In genomic region chr6:37326603-37326955, GRCm38 (mm10) we compare ENCODE assay signal across 9 mouse cellular contexts. TPM values are rescaled to one million over a fixed set of nuclear protein-coding genes. Genes with fewer than 3 reads are reported as not detected.
DNase-seq lines count a peak whose midpoint lies in the region; ATAC-seq lines count a peak whose summit lies in the region.
"Had no signal": no experiment of that assay in that cellular context is flagged by ENCODE, and none has a peak within 500 bp of the region (broad histone marks: within the 10 kb centered on the region; RNA-seq: fewer than 3 reads in every experiment).

No protein-coding gene starts in this region.

- peaks cover 5% of the 10 kb centered on the region; the same call in 1 of the 2 replicates for H3K36me3 ChIP-seq in heart, embryonic 15.5 days
- H3K36me3 ChIP-seq in limb, embryonic 10.5 days: peaks cover 5% of the 10 kb centered on the region

- WGBS in heart, embryonic 15.5 days: 28% methylated on average over 8 of the region's 8 CpGs
- WGBS in limb, embryonic 10.5 days: 74% methylated on average over 8 of the region's 8 CpGs

- peak overlapping the region; percentile 49; the same call in 1 of the 2 replicates for H3K27ac ChIP-seq in heart, embryonic 15.5 days
- H3K27ac ChIP-seq in limb, embryonic 10.5 days: peak overlapping the region; percentile 19; the same call in 1 of the 2 replicates

- no peak overlapping the region for H3K4me3 ChIP-seq in heart, embryonic 15.5 days
- no peak overlapping the region for H3K4me3 ChIP-seq in limb, embryonic 10.5 days

- H3K27me3 ChIP-seq in heart, embryonic 15.5 days: no peaks in the 10 kb centered on the region
- no peaks in the 10 kb centered on the region for H3K27me3 ChIP-seq in limb, embryonic 10.5 days (ENCODE audit: low read depth, poor library complexity, severe bottlenecking)

- H3K9ac ChIP-seq in heart, embryonic 15.5 days: 0 out of 2 replicates have a peak overlapping the region, but pooled peaks have one; percentile 1

- no peaks in the 10 kb centered on the region for H3K9me3 ChIP-seq in heart, embryonic 15.5 days (replicated peaks)
- no peaks in the 10 kb centered on the region for H3K9me3 ChIP-seq in limb, embryonic 10.5 days (replicated peaks)

- H3K4me2 ChIP-seq in heart, embryonic 15.5 days: no peak overlapping the region

- ATAC-seq in heart, embryonic 15.5 days (replicated peaks; ENCODE audit: insufficient number of reproducible peaks, insufficient read depth, low FRiP score, low read depth): no peak

- H3K4me1 ChIP-seq in heart, embryonic 15.5 days (replicated peaks): peaks cover 42% of the 10 kb centered on the region
- H3K4me1 ChIP-seq in limb, embryonic 10.5 days: peaks cover 30% of the 10 kb centered on the region

- peak; percentile 21 for DNase-seq in gastrocnemius, adult 18-20 months (ENCODE audit: low spot score)
- no peak for DNase-seq in gastrocnemius, adult 8-10 months (ENCODE audit: low spot score in 2 of 2)
- DNase-seq in NIH3T3 (ENCODE audit: low read depth): peak; percentile 67
- DNase-seq in limb, embryonic 10.5 days (ENCODE audit: low spot score): no peak
- DNase-seq in frontal cortex, postnatal 25 days (ENCODE audit: low spot score in 2 of 2): no peak
- DNase-seq in thymus, postnatal 10 days (ENCODE audit: low spot score in 2 of 2): no peak
- no peak for DNase-seq in embryo, embryonic 11 days
- DNase-seq: right cerebral cortex, postnatal 14 days had no signal

RNA-seq across cellular contexts. Expression of gene Dgki, which starts 26.6 kb away (rescaled TPM):
- total RNA-seq in gastrocnemius, adult 18-20 months (2021): under 1 TPM; 0.11 to 0.40 TPM
- under 1 TPM in 3 of 4 experiments, not detected in 1; 0.11 to 0.17 (median 0.16) TPM for total RNA-seq in gastrocnemius, adult 8-10 months (2022)
- polyA plus RNA-seq in heart, embryonic 15.5 days (2015; fragmentation: Nextera tagmentation; extraction: Ambion mirVana): 0.48 and 0.51 TPM in 2 replicates
- 0.34 and 0.48 TPM in 2 replicates for polyA plus RNA-seq in limb, embryonic 10.5 days (2016; fragmentation: Nextera tagmentation; extraction: Ambion mirVana)

Comparison
In these comparisons a context has a peak if more than half of its experiments do, and no peak if none do; other contexts are left out.
1. DNase-seq: peak in gastrocnemius, adult 18-20 months (single experiment) and NIH3T3 (single experiment); none in gastrocnemius, adult 8-10 months (0 of 2), limb, embryonic 10.5 days (single experiment), frontal cortex, postnatal 25 days (0 of 2), thymus, postnatal 10 days (0 of 2) and embryo, embryonic 11 days (single experiment).